Mouse (Mus musculus): ENCODE measurements around the gene Zfp715.
"Not testable (repeated sequence)": the region's sequence is repeated elsewhere in the genome, so short reads cannot be mapped to it uniquely, and the experiment has no call there.

The Zfp715 gene

DNA sequence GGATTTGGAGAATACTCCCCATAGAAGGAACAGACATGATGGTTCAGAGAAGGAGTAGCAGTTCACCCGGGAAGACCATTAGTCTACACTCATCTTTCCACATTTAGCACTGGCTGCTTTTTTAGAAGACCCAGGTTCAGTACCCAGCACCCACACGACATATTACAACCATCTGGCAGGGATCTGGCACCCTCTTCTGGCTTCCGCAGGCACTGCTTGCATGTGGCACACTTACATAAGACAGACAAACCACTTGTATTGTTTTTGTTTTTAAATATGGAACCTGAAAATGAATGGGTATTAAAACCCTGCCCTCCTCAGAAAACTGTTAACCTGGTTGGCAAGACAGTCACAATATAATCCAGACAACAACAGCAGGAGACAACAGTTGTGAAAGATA lies 21.6 kb downstream of the Zfp715 start:
- in situ Hi-C loops (cut with MboI, MseI), result loop anchor here (25.0 kb wide), 2 partner anchors 171 to 1704 kb away; partner anchors contain the start of genes 2610021A01Rik and Vsig10l

- in situ Hi-C loops (cut with MboI, MseI), result loop anchor here (5.0 to 25.0 kb wide), 3 partner anchors 99 to 1696 kb away; partner anchors contain the start of genes 2610021A01Rik and Vsig10l
These were observed 30.1 kb downstream of the Zfp715 start for GRCm38 (mm10) chr7:43282859-43283595.

DNA sequence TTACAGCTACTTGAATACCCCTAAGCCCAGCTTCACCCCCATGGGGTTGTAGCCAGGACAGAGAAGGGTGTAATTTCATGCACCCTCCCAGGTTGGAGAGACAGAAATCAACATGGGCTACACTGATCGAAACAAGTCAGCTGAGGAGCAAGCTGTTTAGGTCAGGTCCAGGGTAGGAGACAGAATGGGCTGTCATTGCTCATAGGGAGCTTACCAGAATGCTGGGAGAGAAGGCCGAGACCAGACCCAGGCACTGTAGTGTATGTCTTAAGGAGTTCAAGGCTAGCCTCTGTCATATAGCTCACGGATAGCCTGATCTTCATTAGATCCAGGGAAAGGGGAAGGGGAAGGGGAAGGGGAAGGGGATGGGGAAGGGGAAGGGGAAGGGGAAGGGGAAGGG lies 30.6 kb downstream of the Zfp715 start:
- in situ Hi-C loops (cut with MboI, MseI), result loop anchor here (5.0 to 25.0 kb wide), 3 partner anchors 100 to 1695 kb away; partner anchors contain the start of genes 2610021A01Rik and Vsig10l

DNA sequence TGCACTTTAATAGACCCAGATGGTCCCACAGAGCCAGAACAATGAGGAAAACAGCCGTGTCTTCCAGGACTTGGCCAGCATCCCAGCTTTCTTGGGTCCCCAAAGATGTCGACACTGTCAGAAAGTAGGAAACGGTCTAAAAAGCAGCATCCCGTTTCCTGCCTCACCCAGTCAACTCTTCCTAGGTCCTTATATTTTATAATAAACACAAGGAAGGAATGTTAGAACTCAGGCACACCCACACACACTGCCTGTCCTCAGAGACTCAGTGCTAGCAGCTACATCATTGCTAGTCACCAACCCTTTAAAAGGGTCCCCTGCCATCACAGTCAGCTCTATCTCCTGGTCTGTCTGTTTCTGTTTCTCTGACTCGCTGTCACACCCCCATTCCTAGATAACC lies 35.7 kb downstream of the Zfp715 start:
- in situ Hi-C loops (cut with MboI, MseI), result loop anchor here (25.0 kb wide), 2 partner anchors 185 to 1690 kb away; partner anchors contain the start of genes 2610021A01Rik and Vsig10l

DNA sequence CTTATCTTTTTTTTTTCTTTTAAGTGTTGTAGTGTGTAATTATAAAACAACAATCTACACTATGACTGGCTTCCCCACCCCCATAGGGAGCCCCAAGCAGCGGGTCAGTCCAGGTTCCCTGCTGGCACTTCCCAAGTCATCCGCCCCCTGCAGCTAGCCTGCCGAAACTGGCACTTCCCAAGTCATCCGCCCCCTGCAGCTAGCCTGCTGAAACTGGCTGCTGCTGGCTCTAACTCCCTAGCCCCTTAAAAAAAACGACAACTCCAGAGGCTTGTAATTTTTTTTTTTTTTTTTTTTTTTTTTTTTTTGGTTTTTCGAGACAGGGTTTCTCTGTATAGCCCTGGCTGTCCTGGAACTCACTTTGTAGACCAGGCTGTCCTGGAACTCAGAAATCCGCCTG lies 36.9 kb downstream of the Zfp715 start:
- in situ Hi-C loops (cut with MboI, MseI), result loop anchor here (25.0 kb wide), 2 partner anchors 186 to 1689 kb away; partner anchors contain the start of genes 2610021A01Rik and Vsig10l

DNA sequence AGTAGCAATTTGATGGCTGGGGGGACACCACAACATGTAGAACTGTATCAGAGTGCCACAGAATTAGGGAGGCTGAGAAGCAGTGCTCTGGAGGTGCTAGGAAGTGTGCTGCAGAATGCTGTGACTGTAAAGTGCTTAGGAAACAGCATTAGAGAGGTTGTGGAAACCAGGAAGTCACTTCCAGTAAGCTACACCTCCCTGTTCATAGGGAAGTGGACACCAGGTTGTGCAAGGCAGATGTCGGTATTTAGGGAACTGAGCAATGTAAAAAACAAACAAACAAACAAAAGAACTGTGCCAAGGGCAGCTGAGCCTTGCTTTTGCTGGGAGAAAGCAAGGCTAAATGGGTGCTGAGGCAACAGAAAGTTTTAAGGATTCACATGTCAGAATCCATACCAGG lies 39.6 kb downstream of the Zfp715 start:
- in situ Hi-C loops (cut with MboI, MseI), result no loop called here

DNA sequence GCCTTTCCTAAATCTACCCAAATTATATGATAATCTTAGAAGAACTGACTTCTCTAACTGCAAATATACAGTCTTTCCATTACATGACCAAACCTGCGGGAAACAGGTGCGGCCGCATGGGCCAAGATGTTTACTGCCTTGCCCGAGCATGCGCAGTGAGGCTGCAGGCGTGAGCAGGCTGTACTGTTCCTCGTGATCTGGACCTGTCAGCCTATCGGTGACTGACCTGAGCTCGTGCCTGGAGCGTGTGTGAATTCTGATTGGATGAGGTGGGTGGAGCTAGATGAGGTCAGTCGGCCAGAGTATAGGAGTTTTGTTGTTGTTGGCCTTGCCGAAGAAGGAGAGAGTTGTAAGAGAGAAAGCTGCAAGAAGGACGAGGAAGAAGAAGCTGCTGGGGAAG lies 45.7 kb downstream of the Zfp715 start:
- in situ Hi-C loops (cut with MboI, MseI), result loop anchor here (10.0 kb wide), 1 partner anchor 1403 kb away; no protein-coding TSS in a partner anchor

GRCm38 (mm10) chr7:43253540-43253939 lies 59.6 kb downstream of the Zfp715 start:
- in situ Hi-C loops (cut with MboI, MseI), result no loop called here

DNA sequence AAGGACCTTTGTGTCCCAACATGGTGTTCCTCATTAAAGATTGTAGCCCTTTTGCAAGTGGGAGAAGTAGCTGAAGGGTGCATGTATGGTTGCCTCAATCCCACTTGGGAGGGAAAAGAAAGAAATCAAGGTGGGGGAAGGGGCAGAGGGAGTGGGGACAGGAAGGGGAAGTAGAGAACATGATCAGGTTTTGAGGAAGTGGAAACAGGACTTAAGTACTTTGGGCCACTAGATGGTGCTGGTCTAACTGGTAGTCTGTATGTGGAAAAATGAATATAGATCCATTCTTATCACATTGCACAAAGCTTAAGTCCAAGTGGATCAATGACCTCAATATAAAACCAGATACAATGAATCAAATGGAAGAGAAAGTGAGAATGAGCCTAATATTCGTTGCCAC lies 62.4 kb downstream of the Zfp715 start:
- in situ Hi-C loops (cut with MboI, MseI), result not testable (repeated sequence)
